Mouse (Mus musculus) right cerebral cortex, postnatal 36 days (tissue): ENCODE results near the gene Dock4.
A peak's percentile ranks its signal among the peaks of the same experiment; 100 is the strongest.

Source experiments
- DNase-seq, 2 experiments: peaks; one replicate each; pipeline ENCODE4 v3.0.0; 2022; ENCODE audit warnings: low spot score in 2 of 2, mixed read lengths in 1 of 2

Dock4 gene

DNA sequence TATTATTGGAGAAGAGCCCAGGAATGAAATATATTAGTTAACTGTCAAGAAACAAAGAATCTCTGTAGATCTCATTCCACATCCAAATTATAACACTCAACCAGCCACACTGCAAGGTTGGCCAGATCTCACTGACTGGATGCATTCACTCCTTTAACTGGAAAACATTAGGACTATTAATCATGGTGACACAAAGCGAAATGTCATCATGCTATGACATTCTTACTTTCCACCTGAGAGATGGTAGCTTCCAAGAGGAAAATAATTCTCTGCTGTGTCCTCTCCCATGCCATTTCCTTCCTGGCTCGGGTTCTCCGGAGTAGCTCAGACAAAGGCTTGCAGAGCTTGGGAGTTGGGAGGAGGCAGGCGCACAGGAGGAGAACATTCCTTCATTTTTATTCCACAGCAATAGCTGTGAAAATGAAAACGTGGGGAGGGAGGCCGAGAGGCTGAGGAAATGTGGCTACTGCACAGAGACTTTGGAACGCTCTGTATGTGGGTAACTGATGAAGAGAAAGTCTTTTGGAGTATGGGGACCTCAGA is 17.0 kb downstream of the Dock4 start:
- no peak for DNase-seq

DNA sequence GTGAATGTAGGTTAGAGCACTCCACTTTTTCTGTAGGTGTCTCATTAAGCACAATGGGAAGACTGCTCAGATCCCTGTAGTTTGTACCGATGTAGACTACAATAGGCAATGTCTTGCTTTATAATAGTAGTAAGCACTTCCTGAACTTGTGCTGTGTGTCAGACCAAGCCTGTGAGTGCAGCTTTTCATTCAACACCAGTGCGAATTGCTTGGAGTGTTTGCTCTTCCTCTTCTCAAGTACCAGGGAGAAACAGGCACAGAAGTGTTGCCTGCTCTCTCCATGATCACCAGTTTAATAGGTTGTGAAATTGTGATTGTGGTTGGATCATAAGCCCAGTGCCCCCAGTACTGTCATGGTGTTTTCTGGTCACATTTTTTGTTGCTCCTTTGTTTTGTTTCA is 18.1 kb downstream of the Dock4 start:
- DNase-seq: no peak

DNA sequence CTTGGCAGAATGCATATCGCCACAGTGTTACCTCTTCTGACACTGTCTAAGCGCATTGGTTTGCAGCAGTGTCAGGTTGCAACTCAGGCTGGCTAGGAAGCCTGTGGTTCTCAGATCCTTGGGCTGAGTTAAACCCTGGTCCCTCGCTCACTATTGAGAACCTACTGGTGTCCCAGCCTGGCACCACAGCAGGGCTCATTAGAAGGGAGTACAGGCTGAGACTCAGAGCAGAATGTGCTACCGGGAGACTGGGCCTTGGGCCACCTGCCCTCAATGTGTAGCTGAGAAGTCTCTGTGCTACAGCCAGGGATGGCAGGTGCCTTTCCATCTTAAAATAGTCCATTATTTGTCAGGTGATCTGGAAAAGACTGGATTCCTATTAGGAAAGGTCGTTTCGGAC is 18.5 kb downstream of the Dock4 start:
- DNase-seq: peak; percentile 40 to 60

DNA sequence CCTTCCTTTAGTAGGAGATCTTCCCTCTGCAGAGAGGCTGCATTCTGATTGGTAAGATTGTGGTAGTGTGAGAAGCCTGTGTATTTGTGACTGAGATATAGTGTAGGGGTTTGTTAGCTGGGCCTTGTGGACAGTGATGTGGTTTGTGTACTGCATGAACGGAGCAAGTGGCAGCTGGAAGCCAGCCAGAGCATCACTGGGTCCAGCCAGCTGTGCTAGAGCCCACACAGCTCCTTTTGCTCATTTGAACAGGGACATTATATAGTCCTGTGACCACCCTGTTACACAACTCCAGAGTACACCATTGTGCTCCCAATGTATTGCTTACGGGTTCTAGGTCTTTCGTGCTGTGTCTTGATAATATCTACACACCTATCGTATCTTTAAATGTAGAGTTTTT is 22.5 kb downstream of the Dock4 start:
- DNase-seq: no peak

DNA sequence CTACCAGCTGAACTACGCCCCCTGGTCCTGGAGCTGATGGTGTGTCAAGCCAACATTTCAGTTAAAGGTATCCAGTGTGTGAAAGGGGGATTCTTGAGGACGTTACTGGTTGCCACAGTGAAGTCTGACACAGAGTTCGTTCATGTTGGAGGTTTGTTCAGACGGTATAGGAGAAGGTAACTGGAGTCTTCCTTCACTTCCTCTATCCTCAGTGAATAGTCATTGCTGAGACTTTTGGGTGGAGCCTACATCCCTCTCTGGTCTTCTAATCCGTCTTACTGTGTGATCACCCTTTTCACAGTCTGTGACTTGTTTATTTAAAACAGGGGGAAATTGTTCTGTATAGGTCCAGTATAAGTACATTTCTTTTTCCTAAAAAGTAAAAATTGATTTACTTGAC is 23.3 kb downstream of the Dock4 start:
- DNase-seq: no peak

DNA sequence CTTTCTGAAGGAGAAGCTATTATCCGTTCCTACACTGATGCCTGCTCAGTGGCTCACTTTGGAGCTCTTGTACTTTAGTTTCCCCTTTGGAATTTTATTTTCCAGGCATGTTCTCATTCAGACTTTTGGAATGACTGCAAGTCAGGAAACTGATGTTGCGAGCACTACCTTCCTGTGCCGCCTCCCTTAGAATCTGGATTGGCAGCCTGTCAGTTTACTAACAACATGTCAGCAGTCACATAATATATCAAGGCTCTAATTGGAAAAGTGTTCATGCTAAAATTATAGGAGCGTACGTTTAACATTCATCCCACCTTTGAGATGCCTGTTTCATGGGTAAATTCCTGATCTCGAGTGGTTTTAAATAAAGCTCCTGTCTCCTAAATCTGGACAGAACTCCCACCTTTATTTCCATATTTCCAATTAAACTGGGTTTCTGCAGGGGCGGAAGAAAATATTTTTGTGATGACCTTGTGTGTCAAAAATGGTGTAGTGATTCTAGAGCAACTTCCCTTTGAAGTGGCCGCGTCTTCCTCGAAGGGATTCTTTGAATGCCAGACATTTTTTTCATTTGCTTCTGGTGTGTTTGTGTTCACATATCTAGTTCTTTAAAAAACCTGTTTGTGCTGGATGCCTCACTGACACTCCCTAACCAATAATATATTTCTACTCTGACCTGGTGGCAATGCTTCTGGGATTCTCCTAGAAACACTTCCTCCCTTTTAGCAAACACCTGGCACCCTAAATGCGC is 26.1 kb downstream of the Dock4 start:
- DNase-seq: no peak

DNA sequence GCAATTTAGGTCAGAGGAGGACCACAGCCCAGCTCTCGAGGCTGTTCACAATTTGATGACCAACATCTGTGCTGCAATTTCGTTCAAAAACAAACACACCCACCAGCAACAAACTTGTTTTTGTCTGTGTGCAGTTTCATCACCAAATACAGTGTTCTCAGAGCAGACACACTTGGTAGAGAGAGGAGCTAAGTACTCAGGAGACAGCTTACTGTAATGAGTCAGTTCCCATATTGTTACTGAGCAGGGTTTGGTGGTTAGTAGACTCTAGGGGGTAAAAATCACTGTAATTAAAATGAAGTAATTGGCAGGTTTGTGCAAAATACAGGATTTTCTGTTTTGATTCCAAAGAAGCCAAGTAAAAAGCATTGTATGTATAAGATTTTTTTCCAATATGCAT is 28.0 kb downstream of the Dock4 start:
- no peak for DNase-seq

DNA sequence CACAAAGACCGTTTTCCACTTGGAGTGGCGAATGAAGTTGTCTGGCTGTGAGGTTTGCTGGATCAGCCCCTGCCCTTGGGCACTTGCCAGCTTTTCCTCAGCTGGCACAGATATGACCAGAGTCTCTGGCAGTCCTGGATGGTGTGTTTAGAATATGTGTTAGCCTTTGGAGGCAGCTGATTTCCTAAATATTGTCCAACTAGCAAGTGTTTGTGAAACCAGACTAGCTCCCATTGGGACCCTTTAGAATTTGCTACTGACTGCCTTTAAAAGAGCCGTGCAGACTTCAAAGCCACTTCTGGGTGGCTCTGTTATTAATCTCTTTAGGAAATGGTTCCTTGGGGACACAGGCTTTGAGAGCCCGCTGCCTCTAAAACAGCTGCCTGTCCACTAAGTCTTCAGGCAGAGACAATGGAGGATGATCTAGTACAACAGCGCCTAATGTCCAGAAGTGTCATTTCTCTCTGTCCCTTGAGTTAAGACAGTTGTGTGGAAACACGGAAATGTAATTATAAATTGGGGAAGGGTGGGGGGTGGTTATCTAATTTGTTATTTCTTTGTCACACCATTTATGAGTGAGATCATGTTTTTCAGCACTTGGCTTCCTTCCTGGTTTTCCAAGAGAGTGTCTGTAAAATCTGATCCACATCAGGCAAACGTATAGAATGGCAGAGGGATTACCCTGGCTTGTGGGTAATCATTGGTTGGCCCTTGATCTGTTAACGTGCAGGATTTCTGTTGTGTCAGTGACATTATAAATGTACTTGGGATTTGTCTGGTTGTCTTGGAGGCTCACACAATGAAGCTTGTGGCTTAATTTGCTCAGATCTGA is 32.1 kb downstream of the Dock4 start:
- no peak for DNase-seq

DNA sequence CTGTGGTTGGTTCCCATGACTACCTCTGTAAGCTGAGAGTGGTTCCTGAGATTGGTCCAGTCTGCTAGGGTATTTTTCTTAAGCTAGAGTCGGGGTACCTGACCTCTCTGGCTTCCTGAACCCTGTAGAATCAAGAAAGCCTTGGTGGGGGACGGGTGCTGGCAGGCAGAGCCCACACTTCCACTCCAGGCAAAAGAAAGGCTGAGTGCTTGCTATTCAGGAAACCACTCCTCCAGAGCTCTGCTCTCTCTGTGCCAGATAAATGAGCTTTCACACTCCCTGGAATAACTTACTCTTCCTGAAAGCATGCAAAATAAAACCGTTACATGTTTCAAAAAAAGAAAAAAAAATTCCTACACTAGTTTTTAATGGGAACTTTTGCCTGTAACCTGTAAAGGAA is 38.5 kb downstream of the Dock4 start:
- no peak for DNase-seq

DNA sequence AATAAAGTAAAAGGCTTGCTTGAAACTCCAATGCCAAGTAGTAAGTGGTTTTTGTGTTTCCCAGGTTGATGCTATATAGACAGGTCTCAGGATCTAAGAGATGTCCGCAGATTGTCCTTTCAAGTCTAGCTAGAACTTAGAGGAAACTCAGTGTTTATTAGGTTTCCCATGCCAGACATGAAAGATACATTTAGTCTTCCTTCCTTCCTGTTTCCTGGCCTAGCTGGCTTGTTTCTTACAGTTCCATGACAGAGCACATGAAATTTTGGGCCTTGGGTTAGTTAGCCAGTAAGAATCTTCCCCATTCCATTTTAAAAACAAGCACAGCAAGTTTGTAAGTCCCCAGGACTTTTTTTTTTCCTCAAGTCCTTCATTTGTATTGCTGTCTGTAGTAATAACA is 39.5 kb downstream of the Dock4 start:
- DNase-seq: no peak

DNA sequence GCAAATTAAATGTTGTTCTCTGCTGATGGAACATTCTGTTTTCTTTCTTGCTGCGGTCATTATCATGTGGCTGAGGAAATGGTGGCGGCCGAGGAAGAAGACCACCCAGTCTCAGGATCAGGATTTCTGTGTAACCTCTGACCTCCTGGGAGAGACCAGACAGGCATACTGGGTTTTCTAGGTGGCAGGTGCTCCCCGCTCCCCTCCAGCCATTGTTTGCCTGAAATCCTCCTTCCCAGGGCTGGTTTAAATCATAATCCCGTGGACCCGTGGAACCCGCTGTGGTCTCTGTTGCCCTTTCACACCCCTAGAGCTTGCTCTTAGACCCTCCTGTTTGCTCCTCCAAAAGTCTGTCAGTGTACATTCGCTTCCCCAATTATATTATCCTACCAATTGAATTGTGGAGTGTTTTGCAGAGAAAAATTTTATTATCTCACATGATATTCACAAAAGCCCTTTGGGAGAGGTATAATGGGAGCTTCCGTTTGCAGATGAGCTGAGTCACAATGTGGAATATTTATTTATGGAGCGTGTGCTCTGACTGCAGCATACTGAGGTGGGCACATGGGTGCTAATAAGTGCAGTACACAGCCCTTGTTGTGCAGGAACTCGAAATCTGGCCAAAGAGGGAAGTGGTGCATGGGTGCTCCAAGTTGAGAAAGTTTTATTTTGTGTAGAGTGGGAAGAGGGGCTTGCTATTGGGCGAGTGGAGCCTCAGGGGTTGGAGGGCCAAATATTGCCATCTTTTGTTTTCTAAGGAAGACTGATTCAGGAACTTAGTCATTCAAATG is 40.5 kb downstream of the Dock4 start:
- DNase-seq: no peak

DNA sequence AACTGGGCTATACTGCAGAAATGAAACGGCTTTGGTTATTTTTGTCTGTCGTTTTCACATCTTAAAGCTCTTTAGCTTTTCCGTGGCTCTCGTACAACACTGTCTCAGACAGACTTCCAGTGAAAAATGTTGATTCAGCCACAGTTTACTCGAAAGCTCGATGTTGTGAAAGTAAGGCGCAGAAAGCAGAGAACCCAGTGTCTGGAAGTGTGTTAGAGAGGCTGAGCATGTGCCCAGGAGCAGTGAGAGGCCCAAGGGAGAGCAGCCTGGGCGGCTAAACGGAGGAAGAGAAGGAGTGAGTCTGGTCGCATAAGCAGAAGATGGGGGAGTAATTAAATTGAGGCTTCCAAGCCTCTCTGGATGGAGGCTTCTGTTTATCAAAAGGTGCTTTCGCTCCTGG is 50.6 kb downstream of the Dock4 start:
- DNase-seq: no peak

DNA sequence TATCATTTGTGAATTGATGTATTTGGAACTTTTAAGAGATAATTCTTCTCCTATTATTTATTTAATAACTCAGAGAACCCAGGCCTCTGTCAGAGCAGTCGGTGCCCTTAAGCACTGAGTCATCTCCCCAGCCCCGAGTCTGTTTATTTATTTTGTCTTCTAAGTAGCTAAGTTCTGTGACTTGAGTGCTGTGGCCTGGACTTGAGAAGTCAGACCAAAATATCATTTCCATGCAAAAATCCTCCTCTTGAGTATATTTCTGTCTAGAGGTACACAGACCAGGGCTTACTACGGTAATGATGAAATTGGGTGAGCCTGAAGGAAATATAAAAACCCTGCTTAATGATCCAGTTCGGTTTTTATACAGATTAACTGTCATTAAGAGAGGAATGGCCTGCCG is 52.1 kb downstream of the Dock4 start:
- no peak for DNase-seq

DNA sequence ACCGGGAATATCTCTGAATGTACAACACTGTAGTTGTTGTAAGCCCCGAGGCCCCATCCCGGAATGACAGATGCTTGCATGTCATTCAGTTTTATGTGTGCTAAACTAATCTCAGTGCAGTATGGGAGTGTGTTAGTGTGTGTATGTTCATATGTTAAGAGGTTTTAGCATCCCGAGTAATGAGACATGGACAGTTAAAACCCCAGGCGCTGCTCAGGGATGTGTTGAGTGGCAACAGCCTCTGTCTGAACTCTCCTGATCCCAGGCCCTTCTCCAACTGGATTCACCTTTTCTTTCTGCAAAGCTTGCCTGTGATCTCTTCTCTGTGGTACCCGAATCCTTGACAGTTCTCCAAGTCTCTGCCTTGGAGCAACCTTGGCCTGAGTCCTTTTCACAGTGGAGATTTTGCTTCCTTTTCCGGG is 52.5 kb downstream of the Dock4 start:
- no peak for DNase-seq

DNA sequence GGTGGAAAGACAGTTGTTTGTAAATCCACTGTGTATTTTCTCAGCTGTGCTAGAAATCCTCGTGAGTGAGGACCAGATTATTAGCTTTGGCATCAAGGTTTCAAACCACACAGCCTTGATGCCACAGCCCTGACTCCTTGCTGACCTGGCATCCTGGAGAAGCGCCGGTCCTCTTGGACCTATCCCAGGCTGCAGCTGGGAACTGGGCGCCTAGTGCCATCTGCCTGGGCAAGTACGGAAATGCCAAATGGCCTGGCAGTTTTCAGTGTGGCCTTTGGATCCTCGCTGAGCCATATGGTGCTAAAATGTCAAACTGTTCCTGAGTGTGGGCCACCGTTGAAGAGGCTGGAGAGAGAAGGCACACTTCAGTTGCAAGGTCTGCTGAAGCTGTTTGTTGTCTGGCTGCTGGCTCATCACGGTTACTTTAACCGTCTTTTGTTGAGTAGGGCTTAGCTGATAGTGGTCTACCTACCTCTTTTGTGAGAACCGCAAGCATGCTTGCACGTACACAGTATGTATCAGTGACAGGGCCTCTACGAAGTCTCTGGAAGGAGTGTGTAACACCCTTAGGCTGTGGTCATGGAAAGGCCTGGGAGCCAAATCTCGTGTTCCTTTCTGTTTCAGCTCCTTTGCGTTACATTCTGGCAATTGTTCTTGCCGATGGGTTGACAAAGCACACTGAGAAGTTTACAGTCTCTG is 53.3 kb downstream of the Dock4 start:
- DNase-seq: no peak

DNA sequence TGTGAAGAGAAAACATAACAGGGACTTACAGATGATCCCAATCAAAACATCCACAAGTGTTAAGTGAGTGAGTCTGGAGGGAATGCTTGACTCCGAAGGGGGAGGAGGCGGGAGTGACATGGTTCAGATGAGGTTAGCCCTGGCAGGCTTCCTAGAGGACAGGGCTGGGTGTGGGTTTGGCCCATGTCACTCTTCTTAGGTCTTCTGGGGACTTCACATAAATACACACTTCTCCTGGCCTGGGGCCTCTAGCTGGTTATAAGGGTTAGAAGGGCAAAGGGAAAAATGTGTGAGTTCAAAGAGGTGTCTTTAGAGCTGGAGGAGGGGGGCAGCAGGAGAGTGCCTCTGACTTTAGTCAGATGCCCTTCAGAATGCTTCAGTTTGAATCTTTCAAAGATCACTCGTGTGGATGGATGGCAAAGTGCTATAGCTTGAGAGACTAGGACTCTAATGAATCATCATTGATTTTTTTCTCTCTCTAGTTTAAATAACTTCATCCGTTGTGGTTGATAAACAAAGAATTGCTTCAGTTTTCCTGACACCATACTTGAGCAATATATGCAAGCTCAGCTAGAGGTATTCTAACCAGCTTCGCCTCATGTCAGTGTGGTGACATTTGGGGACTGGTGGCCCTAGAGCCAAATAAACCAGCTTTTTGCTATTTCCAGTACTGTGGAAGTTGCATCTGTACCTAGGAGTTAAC is 54.0 kb downstream of the Dock4 start:
- no peak for DNase-seq

DNA sequence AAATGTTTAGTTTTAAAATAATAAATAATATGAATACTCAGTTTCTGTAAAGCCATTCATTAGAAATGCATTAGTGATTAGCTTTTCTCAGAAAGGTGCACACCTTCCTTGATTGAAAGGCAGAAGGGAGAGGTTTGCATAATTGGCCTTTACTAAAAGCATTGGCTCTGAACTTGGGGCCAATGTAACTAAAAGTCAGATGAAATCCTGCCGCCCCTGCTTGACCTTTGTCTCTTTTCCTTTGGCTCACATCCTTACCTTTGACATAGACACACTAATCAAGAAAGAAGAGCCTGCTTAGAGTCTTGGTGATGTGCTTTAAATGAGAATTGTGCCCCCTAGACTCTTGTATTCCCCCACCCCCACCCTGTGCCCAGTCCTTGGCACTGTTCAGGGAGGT is 55.4 kb downstream of the Dock4 start:
- no peak for DNase-seq

DNA sequence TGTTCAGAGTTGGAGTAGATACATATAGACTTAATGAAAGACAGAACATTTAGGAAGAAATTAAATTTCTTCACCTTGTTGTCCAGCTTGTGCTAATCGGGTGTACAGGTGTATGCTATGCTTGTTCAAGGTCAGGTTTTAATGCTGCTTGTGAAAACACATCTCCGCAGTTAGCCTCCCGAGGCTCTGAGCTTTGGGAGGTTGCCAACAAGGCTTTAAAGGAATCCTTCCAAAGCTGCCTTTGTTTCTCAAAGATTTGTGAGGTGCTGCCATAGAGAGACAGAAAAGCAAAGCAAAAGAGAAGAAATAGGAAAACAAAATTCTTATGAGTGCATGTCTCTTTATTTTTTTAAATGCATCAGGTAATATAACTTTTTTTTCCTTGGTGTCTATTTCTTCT is 57.8 kb downstream of the Dock4 start:
- no peak for DNase-seq

DNA sequence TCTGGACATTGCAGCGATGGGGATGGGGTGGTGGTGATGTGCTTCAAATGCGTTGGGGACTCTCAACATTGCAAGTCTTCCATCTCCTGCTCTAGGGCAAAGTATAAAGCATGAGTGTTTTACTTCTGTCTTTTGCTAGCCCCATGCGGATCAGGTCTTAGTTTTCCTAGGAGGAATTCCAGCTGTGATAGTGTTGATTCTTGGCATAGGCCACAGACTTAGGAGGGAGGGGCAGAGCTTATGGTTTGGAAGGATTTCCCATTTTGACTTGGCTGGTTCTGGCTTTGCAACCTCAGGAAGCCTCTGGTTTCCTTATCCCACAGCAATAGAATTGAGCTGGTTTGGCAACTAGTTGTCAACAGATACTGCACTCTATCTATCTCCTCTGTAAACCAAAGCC is 58.9 kb downstream of the Dock4 start:
- no peak for DNase-seq

DNA sequence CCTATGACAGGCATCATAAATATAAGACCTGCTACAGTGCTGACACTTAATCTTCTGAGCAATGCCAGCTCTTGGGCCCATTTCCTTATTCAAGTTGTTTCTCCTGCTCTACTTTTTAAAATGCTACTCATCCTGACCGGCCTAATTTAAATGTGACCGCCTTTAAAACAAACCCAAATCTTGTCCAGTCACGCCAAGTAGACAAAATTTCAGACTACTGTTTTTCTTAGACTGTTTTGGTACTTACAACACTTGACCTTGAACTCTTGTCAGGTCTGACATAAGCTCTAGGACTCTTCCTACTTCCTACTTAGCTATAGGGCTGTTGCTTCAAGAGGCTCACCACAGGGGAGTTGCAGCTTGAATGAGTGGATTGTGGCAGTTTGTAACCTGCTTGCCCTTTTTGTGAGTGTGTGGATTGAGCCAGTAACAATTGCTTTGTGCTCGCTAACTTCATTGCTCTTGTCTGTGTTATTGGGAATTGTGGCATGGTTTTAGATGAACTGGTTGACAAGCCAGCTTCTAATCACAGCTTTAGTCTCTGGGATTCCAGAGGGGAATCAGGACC is 62.2 kb downstream of the Dock4 start:
- DNase-seq: no peak

DNA sequence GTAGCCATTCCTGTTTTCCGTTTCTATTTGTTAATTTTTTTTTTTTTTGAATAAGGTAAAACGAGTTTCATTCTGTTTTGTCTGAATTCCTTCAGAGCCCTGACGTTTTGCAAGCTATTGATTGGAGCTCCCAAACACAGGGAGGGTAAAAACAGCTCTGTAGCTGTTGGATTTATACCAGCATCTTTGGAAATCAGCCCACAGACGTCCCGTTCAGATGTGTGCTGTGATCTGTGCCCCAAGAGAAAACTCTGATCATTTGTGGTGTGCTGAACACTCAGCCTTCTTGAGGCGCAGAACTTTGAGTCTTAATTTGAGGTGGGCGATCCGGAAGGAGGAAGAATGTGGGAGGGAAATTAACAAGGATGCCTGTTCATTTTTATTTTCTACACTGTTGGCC is 62.7 kb downstream of the Dock4 start:
- no peak for DNase-seq
